Mouse (Mus musculus) Patski (cell line): ENCODE results near the gene Cda. TPM values are rescaled to one million over a fixed set of nuclear protein-coding genes. Genes with fewer than 3 reads are reported as not detected.
A peak's percentile ranks its signal among the peaks of the same experiment; 100 is the strongest.

Experiments used
- ATAC-seq: fragments of 100-300 bp; one replicate; pipeline ENCODE4 v1.8.0; 2021
- CTCF ChIA-PET: fragments of 350-600 bp; sonication (Branson Sonifier 250); formaldehyde crosslinking; loops from one replicate; lab custom pipeline; 2022; ENCODE audit warnings: inconsistent platforms; lab: Charles Lee
- POLR2A ChIA-PET: fragments of 350-600 bp; sonication (Branson Sonifier 250); formaldehyde crosslinking; loops from one replicate; lab custom pipeline; 2022; ENCODE audit warnings: antibody characterized with exemption, inconsistent platforms; lab: Charles Lee
- DNase-seq: peaks from one replicate; pipeline ENCODE4 v3.0.0-alpha.2; 2011; ENCODE audit warnings: low read depth, low spot score
- H3K27me3 ChIP-seq: fragments of 371-371 bp; one replicate; pipeline ENCODE4 v1.5.1; 2021
- CTCF ChIP-seq: fragments of 100-300 bp; IDR thresholded peaks from one replicate; pipeline ENCODE4 v1.5.1; 2021
- in situ Hi-C: fragments of 300-500 bp; cut with MboI; formaldehyde crosslinking; loops from 3 replicates; pipeline ENCODE4 v1.11.1; 2018; ENCODE audit warnings: low pct_unique_long_range_greater_than_20kb, mixed read lengths
- polyA plus RNA-seq: library from polyadenylated mRNA; unstranded; gene quantifications from one replicate; pipeline ENCODE4 v1.2.3, GENCODE M21; 2021

Cda gene
- 0.32 TPM for polyA plus RNA-seq

GRCm38 (mm10) chr4:138367641-138368497 lies at the start of gene Cda:
TSS of gene Cda (minus strand) at chr4:138367992.
- CTCF ChIA-PET: interaction anchor here (1.0 to 1.9 kb wide), 3 partner anchors 11 to 56 kb away, joined by 3 to 6 read pairs (median 5); no protein-coding TSS in a partner anchor

GRCm38 (mm10) chr4:138416414-138416813 lies 48.6 kb upstream of the Cda start:
- TF ChIP-seq CTCF: no peak
- CTCF ChIA-PET: interaction anchor here (1.1 to 1.4 kb wide), 2 partner anchors 11 to 12 kb away, joined by 3 to 5 read pairs; no protein-coding TSS in a partner anchor
- in situ Hi-C loops: no loop called here
- ATAC-seq: no peak
- H3K27me3 ChIP-seq: no peaks in the 10 kb centered on the region
- POLR2A ChIA-PET: no interaction called here
- DNase-seq: no peak

More at GRCm38 (mm10) chr4:138367641-138368497, at the start of gene Cda:
- H3K27me3 ChIP-seq: no peaks in the 10 kb centered on the region
- POLR2A ChIA-PET: interaction anchor here (1.0 kb wide), 1 partner anchor 42 kb away, joined by 3 read pairs; the partner anchor contains the start of gene Pink1
- ATAC-seq (peak; percentile 80), DNase-seq (no peak)
- no peak for TF ChIP-seq CTCF
- in situ Hi-C loops: no loop called here

DNA sequence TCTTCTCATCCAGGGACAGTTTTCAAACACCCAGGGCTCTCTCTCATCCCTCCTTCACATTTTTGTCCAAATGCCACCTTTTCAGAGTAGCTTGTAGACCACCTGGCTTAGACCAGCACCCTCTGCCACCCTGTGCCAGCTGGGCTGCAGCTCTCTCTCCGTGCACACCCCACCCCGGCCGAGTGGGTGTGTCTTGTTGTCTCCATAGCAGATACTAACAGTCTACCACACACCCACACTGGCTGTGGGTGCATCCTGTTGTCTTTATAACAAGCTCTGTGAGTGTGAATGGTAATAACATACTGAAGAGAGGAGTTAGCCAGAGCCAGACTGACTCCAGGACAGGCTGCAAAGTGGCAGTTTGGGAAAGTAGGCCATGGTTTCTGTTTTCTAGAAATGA lies 48.2 kb upstream of the Cda start:
- ChIA-PET POLR2A (no interaction called here), CTCF (interaction anchor here (1.1 to 1.4 kb wide), 2 partner anchors 11 kb away, joined by 3 to 5 read pairs; no protein-coding TSS in a partner anchor)
- no peak for DNase-seq
- TF ChIP-seq CTCF: no peak
- in situ Hi-C loops: no loop called here
- no peak for ATAC-seq
- H3K27me3 ChIP-seq: no peaks in the 10 kb centered on the region

GRCm38 (mm10) chr4:138414725-138415124 lies 46.9 kb upstream of the Cda start:
- H3K27me3 ChIP-seq: no peaks in the 10 kb centered on the region
- no peak for DNase-seq
- no peak for TF ChIP-seq CTCF
- in situ Hi-C loops: no loop called here
- ChIA-PET POLR2A (no interaction called here), CTCF (no interaction called here)
- no peak for ATAC-seq

DNA sequence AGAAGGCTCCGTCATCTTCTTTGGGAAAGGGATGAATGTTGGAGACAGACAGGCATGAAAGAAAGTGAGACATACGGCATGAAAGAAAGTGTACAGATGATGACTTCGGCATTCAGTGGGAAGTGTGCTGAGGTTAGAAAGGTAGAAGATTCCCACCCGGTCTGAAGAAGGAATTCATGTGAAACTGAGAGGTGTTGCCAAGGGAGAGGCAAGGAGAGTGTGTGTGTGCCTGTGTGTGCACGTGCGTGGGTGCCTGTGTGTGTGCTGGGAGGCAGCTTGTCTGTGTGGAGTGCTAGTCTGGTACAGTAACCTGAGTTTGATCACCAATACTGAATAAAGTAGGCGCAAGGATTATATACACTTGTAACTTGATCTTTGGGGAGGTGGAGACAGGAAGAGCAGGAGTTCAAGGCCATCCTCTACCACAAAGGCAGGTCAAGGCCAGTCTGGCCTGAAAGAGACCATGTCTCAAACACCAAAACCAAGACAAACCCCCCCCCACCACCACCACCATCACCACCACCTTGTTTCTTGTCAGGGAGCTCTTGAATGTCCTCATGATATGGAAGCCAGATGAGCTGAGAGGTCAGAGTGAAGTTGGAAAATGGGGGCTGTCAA lies 43.8 kb upstream of the Cda start:
- CTCF ChIA-PET: no interaction called here
- in situ Hi-C loops: no loop called here

DNA sequence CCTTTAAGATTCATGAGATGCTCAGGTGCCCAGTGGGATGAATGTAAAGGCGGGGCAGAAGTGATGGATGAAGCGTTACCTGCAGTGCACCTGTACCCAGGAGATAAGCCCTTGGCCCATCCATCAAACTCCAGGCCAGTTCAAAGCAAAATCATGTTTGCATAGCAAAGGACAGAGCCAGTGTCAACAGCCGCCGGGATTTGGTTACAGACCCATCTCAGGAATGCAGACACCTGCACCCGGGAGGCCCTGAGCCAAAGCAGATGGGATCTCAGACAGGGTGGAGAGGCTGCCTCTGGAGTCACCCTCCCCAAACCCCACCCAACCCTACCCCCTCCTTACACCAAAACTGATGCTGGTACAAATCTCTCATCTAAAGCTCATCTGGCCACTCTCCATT lies 43.2 kb upstream of the Cda start:
- ChIA-PET POLR2A (no interaction called here), CTCF (no interaction called here)
- DNase-seq (no peak), ATAC-seq (no peak)
- no peak for TF ChIP-seq CTCF
- in situ Hi-C loops: no loop called here
- H3K27me3 ChIP-seq: no peaks in the 10 kb centered on the region

More for the DNA sequence above, 43.8 kb upstream of the Cda start:
- ATAC-seq (no peak), DNase-seq (no peak)
- H3K27me3 ChIP-seq: no peaks in the 10 kb centered on the region
- POLR2A ChIA-PET: no interaction called here
- no peak for TF ChIP-seq CTCF

DNA sequence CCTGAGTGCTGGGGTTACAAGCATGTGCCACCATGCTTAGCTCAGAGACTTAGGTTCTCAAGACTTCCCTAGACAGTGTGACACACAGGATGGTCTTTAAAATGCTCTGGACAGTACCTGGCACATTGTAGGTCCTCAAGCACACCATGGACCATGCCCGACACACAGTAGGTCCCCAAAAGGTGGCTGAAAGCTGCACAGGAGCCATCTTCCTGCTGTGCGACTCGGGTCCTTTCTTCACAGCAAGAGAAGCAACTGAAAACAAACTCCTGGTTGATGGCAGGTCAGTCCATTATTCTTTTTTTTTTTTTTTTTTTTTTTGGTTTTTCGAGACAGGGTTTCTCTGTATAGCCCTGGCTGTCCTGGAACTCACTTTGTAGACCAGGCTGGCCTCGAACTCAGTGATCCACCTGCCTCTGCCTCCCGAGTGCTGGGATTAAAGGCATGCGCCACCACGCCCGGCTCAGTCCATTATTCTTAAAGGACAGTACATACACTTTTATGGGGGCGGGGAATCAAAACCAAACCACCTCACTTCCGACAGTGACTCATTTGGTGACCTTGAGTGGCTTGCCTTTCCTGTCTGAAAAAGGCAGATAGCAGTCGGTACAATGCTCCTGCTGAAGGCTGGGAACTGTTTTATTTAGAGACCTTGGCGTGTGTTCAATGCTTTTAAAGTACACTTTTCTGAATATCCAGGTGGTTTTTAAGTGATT lies 39.8 kb upstream of the Cda start:
- no peak for ATAC-seq

DNA sequence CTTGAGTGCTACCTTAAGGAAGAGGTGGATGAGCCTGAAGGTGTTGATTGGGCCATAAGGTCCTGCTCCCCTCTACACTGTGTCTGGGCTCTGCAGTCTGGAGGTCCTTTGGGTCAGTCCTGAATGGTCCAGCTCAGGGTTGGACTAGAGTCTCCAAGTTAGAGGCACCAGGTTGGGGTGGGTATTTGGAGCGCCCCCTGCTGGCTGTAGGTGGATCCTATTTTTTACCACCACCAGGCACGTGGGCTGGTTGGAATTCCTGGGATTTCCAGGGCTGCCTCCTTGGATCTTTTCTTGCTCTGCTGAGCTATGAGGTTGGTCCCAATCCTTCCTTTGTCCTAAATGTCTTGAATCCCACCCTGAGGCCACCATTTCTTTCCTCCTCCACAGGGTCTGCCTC lies 37.0 kb upstream of the Cda start:
- no peak for DNase-seq
- POLR2A ChIA-PET: no interaction called here
- ATAC-seq: no peak
- TF ChIP-seq CTCF: peak; percentile 68
- H3K27me3 ChIP-seq: no peaks in the 10 kb centered on the region
- CTCF ChIA-PET: interaction anchor here (0.8 to 1.7 kb wide), 10 partner anchors 11 to 89 kb away, joined by 3 to 6 read pairs (median 5); partner anchors contain the start of gene Pink1
- in situ Hi-C loops: no loop called here

More for the DNA sequence above, 39.8 kb upstream of the Cda start:
- no peaks in the 10 kb centered on the region for H3K27me3 ChIP-seq
- no peak for DNase-seq
- in situ Hi-C loops: no loop called here
- no peak for TF ChIP-seq CTCF
- ChIA-PET CTCF (no interaction called here), POLR2A (no interaction called here)

- in situ Hi-C loops: no loop called here
These were observed 28.9 kb upstream of the Cda start for GRCm38 (mm10) chr4:138396711-138397110.

DNA sequence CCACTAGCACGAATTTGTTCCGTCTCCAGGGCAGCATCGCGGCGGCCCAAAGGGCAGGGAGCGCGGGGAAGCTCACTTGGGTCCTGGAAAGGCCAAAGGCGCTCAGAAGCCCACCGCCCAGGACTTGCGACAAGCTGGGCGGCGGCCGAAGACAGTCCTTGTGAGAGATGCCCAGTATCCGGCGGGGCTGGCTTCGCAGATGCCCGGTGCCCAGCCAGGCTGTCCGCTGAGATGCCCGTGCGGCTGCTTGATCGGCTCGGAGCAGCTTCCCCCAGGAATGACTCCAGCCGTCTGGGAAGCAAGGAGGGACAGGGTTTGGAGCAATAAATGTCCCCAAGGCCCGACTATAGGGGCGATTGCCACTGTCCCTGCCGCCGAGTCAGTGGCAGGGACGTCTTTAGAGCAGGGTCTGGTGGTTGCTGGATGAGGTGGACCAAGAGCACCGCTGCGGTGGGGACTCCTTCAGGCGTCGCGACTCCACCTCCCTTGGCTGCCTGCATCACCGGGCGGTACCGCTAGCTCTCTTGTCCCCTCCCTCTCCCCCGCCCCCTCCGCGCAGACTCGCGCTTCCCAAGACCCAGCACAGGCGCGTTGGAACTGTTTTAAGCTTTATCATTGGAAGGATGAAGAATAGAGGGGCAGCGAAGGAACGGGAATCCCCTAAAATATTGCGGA lies 28.3 kb upstream of the Cda start, which contains the start of gene Fam43b:
Gene Fam43b (minus strand): TSS at position 558 of the 675 bp plus-strand sequence.
- ATAC-seq (no peak), DNase-seq (no peak)
- ChIA-PET CTCF (no interaction called here), POLR2A (no interaction called here)
- H3K27me3 ChIP-seq: peaks cover 29% of the 10 kb centered on the region
- in situ Hi-C loops: no loop called here
- TF ChIP-seq CTCF: no peak

More at GRCm38 (mm10) chr4:138396711-138397110, 28.9 kb upstream of the Cda start:
- TF ChIP-seq CTCF: no peak
- CTCF ChIA-PET: no interaction called here
- DNase-seq (no peak), ATAC-seq (no peak)
- POLR2A ChIA-PET: no interaction called here
- H3K27me3 ChIP-seq: peaks cover 29% of the 10 kb centered on the region
